ENCODE assay signal across 10 mouse cellular contexts in genomic region chr1:36441101-36441500, GRCm38 (mm10). TPM values are rescaled to one million over a fixed set of nuclear protein-coding genes. Genes with fewer than 3 reads are reported as not detected.
DNase-seq lines count a peak whose midpoint lies in the region; ATAC-seq lines count a peak whose summit lies in the region.
"Had no signal": no experiment of that assay in that cellular context is flagged by ENCODE, and none has a peak within 500 bp of the region (broad histone marks: within the 10 kb centered on the region; RNA-seq: fewer than 3 reads in every experiment).

No protein-coding gene starts in this region.

- no peaks in the 10 kb centered on the region for H3K9me3 ChIP-seq in midbrain, embryonic 13.5 days
- H3K9me3 ChIP-seq: liver, embryonic 13.5 days; neural tube, embryonic 13.5 days had no signal

- WGBS in midbrain, embryonic 13.5 days: 96% methylated on average over 4 of the region's 4 CpGs

- no peak for ATAC-seq in megakaryocyte progenitor cell, adult 5-6 weeks (replicated peaks; ENCODE audit: poor library complexity)
- ATAC-seq in midbrain, embryonic 13.5 days: no peak

- no peak overlapping the region for H3K9ac ChIP-seq in midbrain, embryonic 13.5 days (replicated peaks)
- H3K9ac ChIP-seq: liver, embryonic 13.5 days; neural tube, embryonic 13.5 days had no signal

- peak; percentile 50 for DNase-seq in gastrocnemius, adult 18-20 months (ENCODE audit: low spot score)
- no peak for DNase-seq in gastrocnemius, postnatal 10 days
- DNase-seq in adrenal gland, postnatal 10 days: peak; percentile 57
- DNase-seq in frontal cortex, postnatal 10 days (ENCODE audit: low spot score in 2 of 2): peak; percentile 16 to 36
- peak; percentile 42 to 63 for DNase-seq in left cerebral cortex, adult 9 months (ENCODE audit: low spot score in 2 of 2)
- no peak for DNase-seq in embryo, embryonic 10 days (ENCODE audit: low spot score)
- DNase-seq: liver, embryonic 13.5 days had no signal

- no peak overlapping the region for H3K4me3 ChIP-seq in midbrain, embryonic 13.5 days (replicated peaks)
- H3K4me3 ChIP-seq: liver, embryonic 13.5 days; neural tube, embryonic 13.5 days had no signal

- no peaks in the 10 kb centered on the region for H3K27me3 ChIP-seq in midbrain, embryonic 13.5 days
- H3K27me3 ChIP-seq: liver, embryonic 13.5 days; neural tube, embryonic 13.5 days had no signal

- H3K4me2 ChIP-seq in midbrain, embryonic 13.5 days (replicated peaks): no peak overlapping the region
- H3K4me2 ChIP-seq: liver, embryonic 13.5 days; neural tube, embryonic 13.5 days had no signal

- peaks cover 54% of the 10 kb centered on the region for H3K36me3 ChIP-seq in midbrain, embryonic 13.5 days

- peaks cover 18% of the 10 kb centered on the region for H3K4me1 ChIP-seq in midbrain, embryonic 13.5 days (replicated peaks)

- no peak overlapping the region for H3K27ac ChIP-seq in midbrain, embryonic 13.5 days
- H3K27ac ChIP-seq: liver, embryonic 13.5 days; neural tube, embryonic 13.5 days had no signal

RNA-seq across cellular contexts. Expression of gene Lman2l, which starts 4.0 kb away (rescaled TPM):
- total RNA-seq in gastrocnemius, adult 18-20 months (2021): 10 to 100 TPM; 21.0 to 22.2 TPM
- total RNA-seq in gastrocnemius, postnatal 10 days (2021): 10 to 100 TPM; 17.7 to 20.3 TPM
- 10 to 100 TPM; 21.9 to 25.7 TPM for total RNA-seq in adrenal gland, postnatal 10 days (2021)
- total RNA-seq in megakaryocyte progenitor cell, adult 5-6 weeks (2015): 17.0 and 23.0 TPM in 2 replicates
- total RNA-seq in megakaryocyte progenitor cell, adult 5-6 weeks (2017): 6.5 and 7.1 TPM in 2 replicates
- polyA plus RNA-seq in midbrain, embryonic 13.5 days (2015; fragmentation: Nextera tagmentation; extraction: Ambion mirVana): 66.8 and 72.1 TPM in 2 replicates

RNA-seq across cellular contexts. Expression of gene Cnnm4, which starts 30.3 kb away (rescaled TPM):
- total RNA-seq in gastrocnemius, adult 18-20 months (2021): 1 to 10 TPM; 7.6 to 8.2 TPM
- total RNA-seq in gastrocnemius, postnatal 10 days (2021): 1 to 10 TPM; 4.3 to 5.7 TPM
- total RNA-seq in adrenal gland, postnatal 10 days (2021): 1 to 10 TPM; 3.9 to 4.4 TPM
- 10.0 and 12.1 TPM in 2 replicates for total RNA-seq in megakaryocyte progenitor cell, adult 5-6 weeks (2015)
- 7.0 and 8.4 TPM in 2 replicates for total RNA-seq in megakaryocyte progenitor cell, adult 5-6 weeks (2017)
- 8.8 and 10.0 TPM in 2 replicates for polyA plus RNA-seq in midbrain, embryonic 13.5 days (2015; fragmentation: Nextera tagmentation; extraction: Ambion mirVana)

Comparison
In these comparisons a context has a peak if more than half of its experiments do, and no peak if none do; other contexts are left out.
1. DNase-seq: peak in gastrocnemius, adult 18-20 months (single experiment), adrenal gland, postnatal 10 days (single experiment), frontal cortex, postnatal 10 days (2 of 2) and left cerebral cortex, adult 9 months (2 of 2); none in gastrocnemius, postnatal 10 days (single experiment) and embryo, embryonic 10 days (single experiment).